Mouse (Mus musculus) hindbrain, embryonic 11.5 days (tissue): Measurements from ENCODE around the gene Klrg1. TPM values are rescaled to one million over a fixed set of nuclear protein-coding genes. Genes with fewer than 3 reads are reported as not detected.

Experiments used
- ATAC-seq: fragments of 200-750 bp; cut with Nextera tagmentation; 2 replicates; pipeline ENCODE4 v1.8.0; 2017; ENCODE audit warnings: mild to moderate bottlenecking, moderate TSS enrichment, moderate library complexity; ENCODE audit not compliant: low FRiP score
- DNase-seq: peaks from one replicate; pipeline ENCODE4 v3.0.0-alpha.2; 2015; ENCODE audit warnings: low spot score
- H3K27ac ChIP-seq: fragments of 300-500 bp; sonication (generic); 2 replicates; pipeline ENCODE4 v1.5.1; 2014; ENCODE audit warnings: mild to moderate bottlenecking, low read depth, low read length
- H3K27me3 ChIP-seq: fragments of 300-500 bp; sonication (generic); 2 replicates; pipeline ENCODE4 v1.6.1; 2014; ENCODE audit warnings: mild to moderate bottlenecking, low read length, moderate library complexity, mixed read lengths; ENCODE audit not compliant: control insufficient read depth, insufficient read depth
- H3K36me3 ChIP-seq: fragments of 300-500 bp; sonication (generic); 2 replicates; pipeline ENCODE4 v1.6.1; 2014; ENCODE audit warnings: mild to moderate bottlenecking, low read length, moderate library complexity, mixed read lengths; ENCODE audit not compliant: control insufficient read depth, insufficient read depth
- H3K4me1 ChIP-seq: fragments of 300-500 bp; sonication (generic); replicated peaks from 2 replicates; pipeline ENCODE4 v1.6.1; 2014; ENCODE audit warnings: low read length, mixed read lengths; ENCODE audit not compliant: control insufficient read depth, insufficient read depth
- H3K4me2 ChIP-seq: fragments of 300-500 bp; sonication (generic); replicated peaks from 2 replicates; pipeline ENCODE4 v1.6.1; 2014; ENCODE audit warnings: mild to moderate bottlenecking, low read depth, low read length
- H3K4me3 ChIP-seq: fragments of 300-500 bp; sonication (generic); 2 replicates; pipeline ENCODE4 v1.5.1; 2014; ENCODE audit warnings: low read depth, low read length
- H3K9ac ChIP-seq: fragments of 300-500 bp; sonication (generic); 2 replicates; pipeline ENCODE4 v1.6.1; 2014; ENCODE audit warnings: low read depth, low read length
- H3K9me3 ChIP-seq: fragments of 300-500 bp; sonication (generic); 2 replicates; pipeline ENCODE4 v1.6.1; 2016; ENCODE audit warnings: low read length; ENCODE audit not compliant: control insufficient read depth
- WGBS: fragments of 180-500 bp; shearing (Covaris S2); extraction: QIAGEN DNeasy Blood & Tissue Kit; methylation state at CpG from one replicate; pipeline ENCODE4 v1.1.7; 2014; 5-methylcytosine and 5-hydroxymethylcytosine counted together
- polyA plus RNA-seq: library from polyadenylated mRNA; unstranded; fragments of >200 nt; fragmentation: Nextera tagmentation; extraction: Ambion mirVana; gene quantifications from 2 replicates; pipeline ENCODE4 v1.2.1, GENCODE M21; 2014

Gene Klrg1
- polyA plus RNA-seq, 1 experiment from 2014 or later: 0.20 TPM

GRCm38 (mm10) chr6:122289313-122289712 lies 6.6 kb upstream of the Klrg1 start:
- no peak for DNase-seq
- Histone ChIP-seq H3K9ac (no peak overlapping the region), H3K27me3 (no peaks in the 10 kb centered on the region), H3K9me3 (no peaks in the 10 kb centered on the region), H3K4me3 (no peak overlapping the region), H3K27ac (no peak overlapping the region), H3K4me1 (no peaks in the 10 kb centered on the region), H3K36me3 (no peaks in the 10 kb centered on the region), H3K4me2 (no peak overlapping the region)
- WGBS: 70% methylated on average over 1 of the region's 1 CpGs
- no peak for ATAC-seq

GRCm38 (mm10) chr6:122288263-122288662 lies 5.6 kb upstream of the Klrg1 start:
- Histone ChIP-seq H3K9ac (no peak overlapping the region), H3K36me3 (no peaks in the 10 kb centered on the region), H3K27me3 (no peaks in the 10 kb centered on the region), H3K4me1 (no peaks in the 10 kb centered on the region), H3K27ac (no peak overlapping the region), H3K4me3 (no peak overlapping the region), H3K9me3 (no peaks in the 10 kb centered on the region), H3K4me2 (no peak overlapping the region)
- 54% methylated on average over 1 of the region's 1 CpGs for WGBS
- ATAC-seq (no peak), DNase-seq (no peak)

GRCm38 (mm10) chr6:122284823-122285222 lies 2.1 kb upstream of the Klrg1 start:
- Histone ChIP-seq H3K4me1 (no peaks in the 10 kb centered on the region), H3K9ac (no peak overlapping the region), H3K9me3 (no peaks in the 10 kb centered on the region), H3K36me3 (no peaks in the 10 kb centered on the region), H3K4me3 (no peak overlapping the region), H3K4me2 (no peak overlapping the region), H3K27ac (no peak overlapping the region), H3K27me3 (no peaks in the 10 kb centered on the region)
- WGBS: 86% methylated on average over 1 of the region's 1 CpGs
- no peak for DNase-seq
- no peak for ATAC-seq

- WGBS: 83% methylated on average over 4 of the region's 4 CpGs
- Histone ChIP-seq H3K27ac (no peak overlapping the region), H3K9me3 (no peaks in the 10 kb centered on the region), H3K36me3 (no peaks in the 10 kb centered on the region), H3K4me1 (no peaks in the 10 kb centered on the region), H3K9ac (no peak overlapping the region), H3K4me3 (no peak overlapping the region), H3K27me3 (no peaks in the 10 kb centered on the region), H3K4me2 (no peak overlapping the region)
- DNase-seq: no peak
- no peak for ATAC-seq
Observed at GRCm38 (mm10) chr6:122284304-122284703, 1.6 kb upstream of the Klrg1 start.

- Histone ChIP-seq H3K27me3 (no peaks in the 10 kb centered on the region), H3K4me2 (no peak overlapping the region), H3K9me3 (no peaks in the 10 kb centered on the region), H3K4me1 (no peaks in the 10 kb centered on the region), H3K36me3 (no peaks in the 10 kb centered on the region), H3K4me3 (no peak overlapping the region), H3K9ac (no peak overlapping the region), H3K27ac (no peak overlapping the region)
- ATAC-seq (no peak), DNase-seq (no peak)
- WGBS: 78% methylated on average over 2 of the region's 2 CpGs
Observed at GRCm38 (mm10) chr6:122283429-122283828, 747 bp upstream of the Klrg1 start.

- Histone ChIP-seq H3K9ac (no peak overlapping the region), H3K4me3 (no peak overlapping the region), H3K36me3 (no peaks in the 10 kb centered on the region), H3K4me2 (no peak overlapping the region), H3K27me3 (no peaks in the 10 kb centered on the region), H3K9me3 (no peaks in the 10 kb centered on the region), H3K4me1 (no peaks in the 10 kb centered on the region), H3K27ac (no peak overlapping the region)
- 88% methylated on average over 7 of the region's 7 CpGs for WGBS
- ATAC-seq: no peak
- DNase-seq: no peak
Observed at GRCm38 (mm10) chr6:122276565-122276964, 6.1 kb downstream of the Klrg1 start.

- no peaks in the 10 kb centered on the region for H3K4me1 ChIP-seq
- ATAC-seq (no peak), DNase-seq (no peak)
- H3K27ac ChIP-seq: no peak overlapping the region
- no peaks in the 10 kb centered on the region for H3K27me3 ChIP-seq
- no peak overlapping the region for H3K4me2 ChIP-seq
- H3K4me3 ChIP-seq: no peak overlapping the region
- no peak overlapping the region for H3K9ac ChIP-seq
- H3K36me3 ChIP-seq: no peaks in the 10 kb centered on the region
- no peaks in the 10 kb centered on the region for H3K9me3 ChIP-seq
- 62% methylated on average over 5 of the region's 5 CpGs for WGBS
Observed at GRCm38 (mm10) chr6:122274546-122274945, 8.1 kb downstream of the Klrg1 start.

GRCm38 (mm10) chr6:122270152-122270551 lies 12.5 kb downstream of the Klrg1 start:
- H3K4me1 ChIP-seq: no peaks in the 10 kb centered on the region
- H3K36me3 ChIP-seq: no peaks in the 10 kb centered on the region
- H3K27ac ChIP-seq: no peak overlapping the region
- ATAC-seq (no peak), DNase-seq (no peak)
- H3K9ac ChIP-seq: no peak overlapping the region
- H3K4me3 ChIP-seq: no peak overlapping the region
- H3K27me3 ChIP-seq: no peaks in the 10 kb centered on the region
- H3K4me2 ChIP-seq: no peak overlapping the region
- 90% methylated on average over 11 of the region's 11 CpGs for WGBS
- H3K9me3 ChIP-seq: no peaks in the 10 kb centered on the region

GRCm38 (mm10) chr6:122269170-122269569 lies 13.5 kb downstream of the Klrg1 start:
- Histone ChIP-seq H3K9ac (no peak overlapping the region), H3K4me1 (no peaks in the 10 kb centered on the region), H3K4me3 (no peak overlapping the region), H3K27ac (no peak overlapping the region), H3K27me3 (no peaks in the 10 kb centered on the region), H3K9me3 (no peaks in the 10 kb centered on the region), H3K4me2 (no peak overlapping the region), H3K36me3 (no peaks in the 10 kb centered on the region)
- DNase-seq: no peak
- ATAC-seq: no peak
- WGBS: 93% methylated on average over 4 of the region's 4 CpGs
